ENCODE assay signal across 21 mouse cellular contexts in genomic region chr11:68101598-68101997, GRCm38 (mm10).
"Had no signal": no experiment of that assay in that cellular context is flagged by ENCODE, and none has a peak within 500 bp of the region (broad histone marks: within the 10 kb centered on the region; RNA-seq: fewer than 3 reads in every experiment).

No protein-coding gene starts in this region.

- H3K27ac ChIP-seq: kidney, embryonic 15.5 days; limb, embryonic 12.5 days; limb, embryonic 15.5 days; liver, embryonic 14.5 days; macrophage; midbrain, embryonic 13.5 days; neural tube, embryonic 12.5 days had no signal

- H3K27me3 ChIP-seq: kidney, embryonic 15.5 days; limb, embryonic 12.5 days; limb, embryonic 15.5 days; midbrain, embryonic 13.5 days; neural tube, embryonic 12.5 days had no signal

- H3K4me3 ChIP-seq: kidney, embryonic 15.5 days; limb, embryonic 12.5 days; limb, embryonic 15.5 days; midbrain, embryonic 13.5 days; neural tube, embryonic 12.5 days had no signal

- H3K4me2 ChIP-seq: kidney, embryonic 15.5 days; limb, embryonic 12.5 days; limb, embryonic 15.5 days; liver, embryonic 11.5 days; lung, embryonic 14.5 days; midbrain, embryonic 13.5 days; neural tube, embryonic 12.5 days had no signal

- H3K9ac ChIP-seq: kidney, embryonic 15.5 days; limb, embryonic 12.5 days; limb, embryonic 15.5 days; liver, embryonic 14.5 days; liver, postnatal 0 days; lung, embryonic 14.5 days; midbrain, embryonic 13.5 days; neural tube, embryonic 12.5 days had no signal

- ATAC-seq: intestine, postnatal 0 days; liver, postnatal 0 days; lung, postnatal 0 days; midbrain, embryonic 13.5 days; midbrain, embryonic 16.5 days had no signal

- H3K4me1 ChIP-seq: kidney, embryonic 15.5 days; limb, embryonic 12.5 days; limb, embryonic 15.5 days; midbrain, embryonic 13.5 days; neural tube, embryonic 12.5 days had no signal

- H3K9me3 ChIP-seq: kidney, embryonic 15.5 days; limb, embryonic 12.5 days; limb, embryonic 15.5 days; midbrain, embryonic 13.5 days; neural tube, embryonic 12.5 days had no signal

- DNase-seq: kidney, adult 8-10 months; kidney, postnatal 10 days; kidney, postnatal 36 days; left cerebral cortex, postnatal 4 days; liver, postnatal 0 days; lung, embryonic 14.5 days; right cerebral cortex, adult 18-20 months; right cerebral cortex, postnatal 14 days; thymus, adult 18-20 months; thymus, postnatal 36 days had no signal

- H3K36me3 ChIP-seq: kidney, embryonic 15.5 days; limb, embryonic 12.5 days; limb, embryonic 15.5 days; midbrain, embryonic 13.5 days; neural tube, embryonic 12.5 days had no signal
